Mouse (Mus musculus) liver, embryonic 12.5 days (tissue): ENCODE measurements around the gene Rab17. TPM values are rescaled to one million over a fixed set of nuclear protein-coding genes. Genes with fewer than 3 reads are reported as not detected.

ENCODE experiments used
- ATAC-seq: fragments of 200-750 bp; cut with Nextera tagmentation; 2 replicates; pipeline ENCODE4 v1.8.0; 2017; ENCODE audit warnings: moderate number of reproducible peaks, mild to moderate bottlenecking, moderate library complexity
- H3K27ac ChIP-seq: fragments of 300-500 bp; sonication (generic); 2 replicates; pipeline ENCODE4 v1.5.1; 2016; ENCODE audit warnings: mild to moderate bottlenecking
- H3K27me3 ChIP-seq: fragments of 300-500 bp; sonication (generic); replicated peaks from 2 replicates; pipeline ENCODE4 v1.6.1; 2016; ENCODE audit warnings: mild to moderate bottlenecking, moderate library complexity
- H3K36me3 ChIP-seq: fragments of 300-500 bp; sonication (generic); 2 replicates; pipeline ENCODE4 v1.6.1; 2016; ENCODE audit warnings: mild to moderate bottlenecking, moderate library complexity
- H3K4me1 ChIP-seq: fragments of 300-500 bp; sonication (generic); 2 replicates; pipeline ENCODE4 v1.6.1; 2016
- H3K4me2 ChIP-seq: fragments of 300-500 bp; sonication (generic); 2 replicates; pipeline ENCODE4 v1.6.1; 2016; ENCODE audit warnings: mild to moderate bottlenecking, moderate library complexity
- H3K4me3 ChIP-seq: fragments of 300-500 bp; sonication (generic); 2 replicates; pipeline ENCODE4 v1.5.1; 2016; ENCODE audit warnings: mild to moderate bottlenecking, moderate library complexity
- H3K9ac ChIP-seq: fragments of 300-500 bp; sonication (generic); 2 replicates; pipeline ENCODE4 v1.6.1; 2016; ENCODE audit warnings: mild to moderate bottlenecking, moderate library complexity
- H3K9me3 ChIP-seq: fragments of 300-500 bp; sonication (generic); replicated peaks from 2 replicates; pipeline ENCODE4 v1.6.1; 2016; ENCODE audit warnings: mild to moderate bottlenecking, moderate library complexity
- WGBS: fragments of 180-500 bp; shearing (Covaris S2); methylation state at CpG from one replicate; pipeline ENCODE4 v1.1.7; 2016; ENCODE audit not compliant: insufficient replicate concordance; 5-methylcytosine and 5-hydroxymethylcytosine counted together
- polyA plus RNA-seq: library from polyadenylated mRNA; unstranded; fragments of >200 nt; fragmentation: Nextera tagmentation; extraction: Ambion mirVana; gene quantifications from 2 replicates; pipeline ENCODE4 v1.2.1, GENCODE M21; 2016

Rab17 gene
- polyA plus RNA-seq, 1 experiment from 2014 or later: 3.3 TPM

DNA sequence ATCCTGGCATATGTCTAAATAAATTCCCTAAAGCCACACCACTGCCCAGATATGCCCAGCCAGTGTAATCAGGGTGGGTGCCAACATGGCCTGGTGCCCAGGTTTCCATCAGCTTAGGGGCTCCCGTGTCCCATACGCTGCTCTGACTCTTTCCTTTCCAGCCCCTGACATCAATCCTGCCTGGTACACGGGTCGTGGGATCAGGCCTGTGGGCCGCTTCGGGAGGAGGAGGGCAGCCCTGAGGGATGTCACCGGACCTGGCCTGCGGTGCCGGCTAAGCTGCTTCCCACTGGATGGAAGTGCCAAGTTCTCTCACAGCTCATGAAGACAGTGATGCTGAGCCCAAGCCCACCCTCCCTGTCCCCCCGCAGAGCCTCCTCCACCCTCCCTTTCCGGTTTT, 15.8 kb downstream of the Rab17 start:
- Histone ChIP-seq H3K9ac (no peak overlapping the region), H3K4me1 (peaks cover 9% of the 10 kb centered on the region), H3K27ac (no peak overlapping the region), H3K9me3 (no peaks in the 10 kb centered on the region), H3K4me3 (no peak overlapping the region), H3K4me2 (no peak overlapping the region), H3K36me3 (no peaks in the 10 kb centered on the region), H3K27me3 (0 out of 2 replicates have a peak, but pooled peaks cover 2% of the 10 kb centered on the region)
- no peak for ATAC-seq
- 68% methylated on average over 11 of the region's 11 CpGs for WGBS

GRCm38 (mm10) chr1:90952808-90953207, 16.7 kb downstream of the Rab17 start, which contains the start of gene Prlh:
Prlh (plus strand) TSS chr1:90953108.
- no peaks in the 10 kb centered on the region for H3K27me3 ChIP-seq
- no peak within 1 kb of the TSS for H3K4me3 ChIP-seq
- H3K4me1 ChIP-seq: peaks cover 13% of the 10 kb centered on the region
- WGBS: 78% methylated on average over 8 of the region's 8 CpGs
- ATAC-seq: no peak
- H3K4me2 ChIP-seq: peak within 1 kb of the TSS; percentile 29; the same call in 1 of the 2 replicates
- H3K9ac ChIP-seq: no peak within 1 kb of the TSS
- no peak within 1 kb of the TSS for H3K27ac ChIP-seq
- H3K9me3 ChIP-seq: no peaks in the 10 kb centered on the region
- no peaks in the 10 kb centered on the region for H3K36me3 ChIP-seq

- Histone ChIP-seq H3K4me3 (no peak overlapping the region), H3K27me3 (no peaks in the 10 kb centered on the region), H3K27ac (no peak overlapping the region), H3K36me3 (no peaks in the 10 kb centered on the region), H3K4me1 (peaks cover 24% of the 10 kb centered on the region), H3K4me2 (peak overlapping the region; percentile 29; the same call in 1 of the 2 replicates), H3K9me3 (no peaks in the 10 kb centered on the region), H3K9ac (no peak overlapping the region)
- 44% methylated on average over 7 of the region's 7 CpGs for WGBS
- ATAC-seq: peak; percentile 65
Observed at GRCm38 (mm10) chr1:90951670-90952069, 17.8 kb downstream of the Rab17 start.

DNA sequence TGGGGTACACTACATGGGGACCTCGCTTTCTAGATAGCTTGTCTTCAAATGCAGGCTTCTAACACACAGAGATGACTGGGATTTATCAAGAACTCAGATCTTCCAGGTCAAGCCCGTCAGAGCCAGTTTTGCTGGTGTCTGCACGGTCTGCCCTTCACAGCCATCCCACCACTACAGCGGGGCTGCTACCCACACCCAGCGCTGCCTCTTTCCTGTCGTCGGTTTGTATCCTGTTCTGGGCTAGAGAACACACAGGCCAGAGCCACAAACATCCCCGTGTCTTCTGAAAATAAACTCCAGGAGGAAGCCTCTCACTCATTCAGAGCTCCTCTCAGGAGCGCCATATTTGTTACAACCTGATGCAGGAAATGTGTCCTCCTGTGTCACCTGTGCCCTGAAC, 20.2 kb downstream of the Rab17 start:
- Histone ChIP-seq H3K27me3 (0 out of 2 replicates have a peak, but pooled peaks cover 2% of the 10 kb centered on the region), H3K4me1 (peaks cover 35% of the 10 kb centered on the region), H3K4me2 (no peak overlapping the region), H3K9ac (no peak overlapping the region), H3K4me3 (no peak overlapping the region), H3K36me3 (no peaks in the 10 kb centered on the region), H3K27ac (no peak overlapping the region), H3K9me3 (no peaks in the 10 kb centered on the region)
- no peak for ATAC-seq
- 22% methylated on average over 9 of the region's 9 CpGs for whole genome bisulfite sequencing

DNA sequence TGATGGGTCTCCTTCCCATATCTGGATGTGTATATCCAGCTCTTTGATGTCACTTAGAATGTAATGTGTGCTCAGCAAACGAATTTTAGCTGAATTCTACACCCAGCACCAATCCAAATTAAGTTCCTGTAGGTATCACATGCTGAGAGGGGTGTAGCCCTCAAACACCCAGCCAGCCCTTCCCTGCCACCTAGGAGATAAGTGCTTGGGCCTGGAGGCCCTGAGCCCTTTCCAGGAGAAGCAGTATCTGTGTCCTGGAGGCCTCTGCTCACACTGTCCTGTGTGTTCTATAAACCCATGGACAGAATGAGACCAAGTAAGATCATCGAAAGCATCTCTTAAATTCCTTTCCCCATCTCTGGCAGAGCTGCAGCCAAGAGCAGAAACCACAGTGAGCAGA, 22.2 kb downstream of the Rab17 start:
- Histone ChIP-seq H3K9me3 (no peaks in the 10 kb centered on the region), H3K9ac (no peak overlapping the region), H3K4me2 (peak overlapping the region; percentile 43), H3K36me3 (no peaks in the 10 kb centered on the region), H3K4me3 (no peak overlapping the region), H3K27me3 (0 out of 2 replicates have a peak, but pooled peaks cover 11% of the 10 kb centered on the region), H3K27ac (peak overlapping the region; percentile 61), H3K4me1 (peaks cover 35% of the 10 kb centered on the region)
- WGBS: 48% methylated on average over 2 of the region's 2 CpGs
- peak; percentile 89 for ATAC-seq

- 0 out of 2 replicates have a peak, but pooled peaks cover 11% of the 10 kb centered on the region for H3K27me3 ChIP-seq
- H3K4me1 ChIP-seq: peaks cover 32% of the 10 kb centered on the region
- ATAC-seq: no peak
- no peak overlapping the region for H3K9ac ChIP-seq
- no peaks in the 10 kb centered on the region for H3K9me3 ChIP-seq
- H3K36me3 ChIP-seq: no peaks in the 10 kb centered on the region
- WGBS: 53% methylated on average over 10 of the region's 10 CpGs
- H3K4me3 ChIP-seq: no peak overlapping the region
- H3K4me2 ChIP-seq: no peak overlapping the region
- no peak overlapping the region for H3K27ac ChIP-seq
Observed at GRCm38 (mm10) chr1:90945171-90945570, 24.3 kb downstream of the Rab17 start.

DNA sequence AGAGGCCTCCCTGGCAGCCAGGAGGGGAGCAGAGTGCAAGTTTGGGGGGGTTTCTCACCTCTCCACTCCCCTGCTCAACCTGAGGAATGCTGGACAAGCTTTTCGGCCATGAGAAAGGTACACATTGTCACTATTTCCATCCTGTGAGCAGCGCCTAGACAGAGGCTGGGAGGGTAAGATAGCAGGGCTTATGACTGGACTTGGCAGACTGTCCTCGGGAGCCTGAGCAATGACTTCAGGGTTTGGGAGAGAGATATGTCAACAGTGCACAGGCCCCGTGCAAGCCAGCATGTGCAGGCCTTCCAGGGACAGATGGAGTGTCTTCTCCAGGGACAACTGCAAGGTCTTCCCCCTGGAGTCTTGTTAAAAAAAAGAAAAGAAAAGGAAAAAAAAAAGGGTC, 29.5 kb downstream of the Rab17 start:
- no peaks in the 10 kb centered on the region for H3K36me3 ChIP-seq
- ATAC-seq: no peak
- H3K4me2 ChIP-seq: no peak overlapping the region
- WGBS: 63% methylated on average over 4 of the region's 4 CpGs
- no peak overlapping the region for H3K27ac ChIP-seq
- H3K4me1 ChIP-seq: 0 out of 2 replicates have a peak, but pooled peaks cover 1% of the 10 kb centered on the region
- no peak overlapping the region for H3K9ac ChIP-seq
- H3K4me3 ChIP-seq: no peak overlapping the region
- H3K9me3 ChIP-seq: no peaks in the 10 kb centered on the region
- 0 out of 2 replicates have a peak, but pooled peaks cover 11% of the 10 kb centered on the region for H3K27me3 ChIP-seq

GRCm38 (mm10) chr1:90936990-90937389, 32.5 kb downstream of the Rab17 start:
- Histone ChIP-seq H3K27me3 (no peaks in the 10 kb centered on the region), H3K4me3 (no peak overlapping the region), H3K9me3 (no peaks in the 10 kb centered on the region), H3K4me2 (no peak overlapping the region), H3K4me1 (no peaks in the 10 kb centered on the region), H3K27ac (no peak overlapping the region), H3K36me3 (no peaks in the 10 kb centered on the region), H3K9ac (no peak overlapping the region)
- no peak for ATAC-seq
- WGBS: 65% methylated on average over 9 of the region's 9 CpGs

DNA sequence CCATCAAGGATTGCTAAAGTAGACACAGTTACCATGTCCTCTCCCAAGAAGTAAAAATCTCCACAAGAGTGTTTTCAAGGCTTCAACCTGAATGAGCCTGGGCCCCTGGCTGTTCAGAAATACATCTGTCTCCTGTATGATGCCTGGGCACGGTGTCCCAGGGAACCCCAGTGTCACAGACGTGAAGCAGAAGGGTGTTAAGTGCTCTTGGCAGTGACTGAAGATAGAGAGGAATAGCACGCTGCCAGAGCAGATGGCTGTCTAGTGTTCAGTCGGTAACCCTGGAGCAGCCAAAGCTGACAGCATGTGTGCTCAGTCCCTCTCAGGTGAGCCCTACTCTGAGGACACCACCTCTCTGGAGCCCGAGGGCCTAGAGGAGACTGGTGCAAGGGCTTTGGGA, 36.5 kb downstream of the Rab17 start:
- 50% methylated on average over 5 of the region's 5 CpGs for WGBS
- Histone ChIP-seq H3K36me3 (no peaks in the 10 kb centered on the region), H3K4me1 (no peaks in the 10 kb centered on the region), H3K27ac (no peak overlapping the region), H3K4me2 (no peak overlapping the region), H3K9ac (no peak overlapping the region), H3K9me3 (no peaks in the 10 kb centered on the region), H3K27me3 (peaks cover 8% of the 10 kb centered on the region), H3K4me3 (no peak overlapping the region)
- no peak for ATAC-seq

- Histone ChIP-seq H3K4me3 (no peak overlapping the region), H3K9me3 (no peaks in the 10 kb centered on the region), H3K36me3 (no peaks in the 10 kb centered on the region), H3K9ac (no peak overlapping the region), H3K4me2 (peak overlapping the region; percentile 55; the same call in 1 of the 2 replicates), H3K27me3 (peaks cover 23% of the 10 kb centered on the region), H3K27ac (no peak overlapping the region), H3K4me1 (no peaks in the 10 kb centered on the region)
- ATAC-seq: no peak
- 11% methylated on average over 6 of the region's 6 CpGs for WGBS
Observed at GRCm38 (mm10) chr1:90928575-90928934, 40.9 kb downstream of the Rab17 start.

GRCm38 (mm10) chr1:90927929-90928574, 41.4 kb downstream of the Rab17 start:
- no peak for ATAC-seq
- peak overlapping the region; percentile 17 for H3K4me3 ChIP-seq

DNA sequence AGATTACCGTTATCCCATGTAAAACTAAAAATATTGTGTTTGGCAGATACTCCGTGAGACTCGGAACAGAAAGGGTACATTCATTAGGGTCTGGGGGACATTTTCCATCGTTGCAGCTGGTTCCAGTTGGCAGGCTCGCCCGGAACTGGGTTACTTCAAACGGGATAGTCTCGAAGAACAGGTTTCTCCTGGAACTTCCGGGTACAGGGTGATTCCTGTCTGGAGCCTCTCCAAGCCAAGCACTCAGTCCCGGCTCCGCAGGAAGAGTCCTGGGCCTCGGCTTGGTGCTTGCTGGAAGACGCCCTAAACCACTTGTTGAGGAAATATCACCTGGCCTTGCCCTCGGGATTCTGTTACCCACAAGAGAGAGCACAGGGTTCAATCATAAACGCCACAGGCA, 42.2 kb downstream of the Rab17 start:
- H3K9me3 ChIP-seq: no peaks in the 10 kb centered on the region
- no peak overlapping the region for H3K4me2 ChIP-seq
- peaks cover 23% of the 10 kb centered on the region for H3K27me3 ChIP-seq
- H3K4me1 ChIP-seq: no peaks in the 10 kb centered on the region
- H3K4me3 ChIP-seq: no peak overlapping the region
- ATAC-seq: no peak
- H3K36me3 ChIP-seq: no peaks in the 10 kb centered on the region
- WGBS: 39% methylated on average over 15 of the region's 15 CpGs
- no peak overlapping the region for H3K9ac ChIP-seq
- no peak overlapping the region for H3K27ac ChIP-seq

More at GRCm38 (mm10) chr1:90927929-90928574, 41.4 kb downstream of the Rab17 start:
- H3K36me3 ChIP-seq: no peaks in the 10 kb centered on the region
- peak overlapping the region; percentile 55 for H3K4me2 ChIP-seq
- H3K27ac ChIP-seq: no peak overlapping the region
- H3K9ac ChIP-seq: no peak overlapping the region
- H3K4me1 ChIP-seq: no peaks in the 10 kb centered on the region
- H3K9me3 ChIP-seq: no peaks in the 10 kb centered on the region
- peaks cover 23% of the 10 kb centered on the region for H3K27me3 ChIP-seq
- 3% methylated on average over 23 of the region's 23 CpGs for WGBS

DNA sequence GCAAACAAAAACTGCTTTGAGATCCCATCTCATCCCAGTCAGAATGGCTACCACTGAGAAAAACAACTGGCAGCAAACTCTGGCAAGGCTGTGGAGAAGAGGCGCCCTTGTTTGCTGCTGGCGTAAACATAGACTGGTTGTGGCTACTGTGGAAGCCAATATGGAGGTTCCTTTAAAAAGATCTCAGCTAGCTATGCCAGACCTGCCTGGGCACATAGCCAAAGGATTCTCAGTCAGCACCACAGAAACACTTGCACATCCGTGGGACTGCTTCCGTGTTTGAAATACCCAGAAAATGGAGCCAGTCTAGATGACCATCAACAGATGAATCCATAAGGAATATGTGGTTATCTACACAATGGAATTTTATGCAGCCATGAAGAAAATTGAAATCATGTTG, 43.4 kb downstream of the Rab17 start:
- ATAC-seq: no peak
- no peak overlapping the region for H3K4me3 ChIP-seq
- no peaks in the 10 kb centered on the region for H3K9me3 ChIP-seq
- H3K27ac ChIP-seq: no peak overlapping the region
- 81% methylated on average over 4 of the region's 4 CpGs for WGBS
- no peak overlapping the region for H3K4me2 ChIP-seq
- no peak overlapping the region for H3K9ac ChIP-seq
- peaks cover 23% of the 10 kb centered on the region for H3K27me3 ChIP-seq
- no peaks in the 10 kb centered on the region for H3K4me1 ChIP-seq
- no peaks in the 10 kb centered on the region for H3K36me3 ChIP-seq
